Mouse (Mus musculus): ENCODE data around the gene Erf. TPM values are rescaled to one million over a fixed set of nuclear protein-coding genes. Genes with fewer than 3 reads are reported as not detected.

Erf gene
- total and polyA plus RNA-seq, 2 experiments from 2014 or later = 3.7 to 11.8 TPM

- no peak for DNase-seq
- H3K9ac ChIP-seq = no peak overlapping the region
- H3K4me3 ChIP-seq (ENCODE audit: low read depth, low read length) = no peak overlapping the region
- TF ChIP-seq CTCF (IDR thresholded peaks at IDR 0.05; ENCODE audit: low read depth) = no peak
- no peak for ATAC-seq
- H3K27me3 ChIP-seq (ENCODE audit: insufficient read depth, low read length) = no peaks in the 10 kb centered on the region
- H3K9me3 ChIP-seq (ENCODE audit: low read length) = no peaks in the 10 kb centered on the region
- H3K4me2 ChIP-seq (ENCODE audit: low read depth) = no peak overlapping the region
- H3K4me1 ChIP-seq (ENCODE audit: insufficient read depth) = peaks cover 8% of the 10 kb centered on the region; the same call in 1 of the 2 replicates
- 62% methylated on average over 7 of the region's 7 CpGs for WGBS
- H3K27ac ChIP-seq (ENCODE audit: low read depth, low read length) = no peak overlapping the region
- peaks cover 85% of the 10 kb centered on the region for H3K36me3 ChIP-seq (ENCODE audit: insufficient read depth)
Measured at GRCm38 (mm10) chr7:25292107-25292506, 41.5 kb upstream of the Erf start.

GRCm38 (mm10) chr7:25290911-25291310 is 40.4 kb upstream of the Erf start:
- no peak overlapping the region for H3K4me3 ChIP-seq (ENCODE audit: low read depth, low read length)
- no peak for DNase-seq
- peaks cover 97% of the 10 kb centered on the region for H3K36me3 ChIP-seq (ENCODE audit: insufficient read depth)
- peaks cover 4% of the 10 kb centered on the region; the same call in 1 of the 2 replicates for H3K4me1 ChIP-seq (ENCODE audit: insufficient read depth)
- no peak overlapping the region for H3K9ac ChIP-seq
- H3K27ac ChIP-seq (ENCODE audit: low read depth, low read length) = no peak overlapping the region
- H3K4me2 ChIP-seq (ENCODE audit: low read depth) = no peak overlapping the region
- no peaks in the 10 kb centered on the region for H3K9me3 ChIP-seq (ENCODE audit: low read length)
- no peak for TF ChIP-seq CTCF (IDR thresholded peaks at IDR 0.05; ENCODE audit: low read depth)
- H3K27me3 ChIP-seq (ENCODE audit: insufficient read depth, low read length) = no peaks in the 10 kb centered on the region
- no peak for ATAC-seq
- 65% methylated on average over 2 of the region's 2 CpGs for WGBS

GRCm38 (mm10) chr7:25290463-25290862 is 39.9 kb upstream of the Erf start:
- DNase-seq (no peak), ATAC-seq (no peak)
- no peak overlapping the region for H3K4me3 ChIP-seq (ENCODE audit: low read depth, low read length)
- no peak overlapping the region for H3K4me2 ChIP-seq (ENCODE audit: low read depth)
- no peaks in the 10 kb centered on the region for H3K27me3 ChIP-seq (ENCODE audit: insufficient read depth, low read length)
- H3K4me1 ChIP-seq (ENCODE audit: insufficient read depth) = no peaks in the 10 kb centered on the region
- no peak overlapping the region for H3K9ac ChIP-seq
- no peak for TF ChIP-seq CTCF (IDR thresholded peaks at IDR 0.05; ENCODE audit: low read depth)
- H3K27ac ChIP-seq (ENCODE audit: low read depth, low read length) = no peak overlapping the region
- H3K36me3 ChIP-seq (ENCODE audit: insufficient read depth) = peaks cover 100% of the 10 kb centered on the region
- 95% methylated on average over 1 of the region's 1 CpGs for whole genome bisulfite sequencing
- no peaks in the 10 kb centered on the region for H3K9me3 ChIP-seq (ENCODE audit: low read length)

- H3K9me3 ChIP-seq (ENCODE audit: low read length) = no peaks in the 10 kb centered on the region
- no peak for TF ChIP-seq CTCF (IDR thresholded peaks at IDR 0.05; ENCODE audit: low read depth)
- H3K27me3 ChIP-seq (ENCODE audit: insufficient read depth, low read length) = no peaks in the 10 kb centered on the region
- WGBS = 96% methylated on average over 3 of the region's 3 CpGs
- no peaks in the 10 kb centered on the region for H3K4me1 ChIP-seq (ENCODE audit: insufficient read depth)
- no peak for ATAC-seq
- no peak overlapping the region for H3K4me3 ChIP-seq (ENCODE audit: low read depth, low read length)
- DNase-seq = no peak
- no peak overlapping the region for H3K27ac ChIP-seq (ENCODE audit: low read depth, low read length)
- peaks cover 100% of the 10 kb centered on the region for H3K36me3 ChIP-seq (ENCODE audit: insufficient read depth)
- no peak overlapping the region for H3K9ac ChIP-seq
- H3K4me2 ChIP-seq (ENCODE audit: low read depth) = no peak overlapping the region
Measured at GRCm38 (mm10) chr7:25289925-25290324, 39.4 kb upstream of the Erf start.

- no peak for TF ChIP-seq CTCF (IDR thresholded peaks at IDR 0.05; ENCODE audit: low read depth)
Measured at GRCm38 (mm10) chr7:25288721-25289120, 38.2 kb upstream of the Erf start.

GRCm38 (mm10) chr7:25288011-25288410 is 37.5 kb upstream of the Erf start:
- 91% methylated on average over 12 of the region's 12 CpGs for WGBS
- ATAC-seq (no peak), DNase-seq (no peak)
- TF ChIP-seq CTCF (IDR thresholded peaks at IDR 0.05; ENCODE audit: low read depth) = no peak
- H3K27ac ChIP-seq (ENCODE audit: low read depth, low read length) = no peak overlapping the region
- no peak overlapping the region for H3K4me3 ChIP-seq (ENCODE audit: low read depth, low read length)
- H3K27me3 ChIP-seq (ENCODE audit: insufficient read depth, low read length) = no peaks in the 10 kb centered on the region
- no peak overlapping the region for H3K4me2 ChIP-seq (ENCODE audit: low read depth)
- no peaks in the 10 kb centered on the region for H3K9me3 ChIP-seq (ENCODE audit: low read length)
- H3K36me3 ChIP-seq (ENCODE audit: insufficient read depth) = peaks cover 84% of the 10 kb centered on the region
- peaks cover 15% of the 10 kb centered on the region for H3K4me1 ChIP-seq (ENCODE audit: insufficient read depth)
- H3K9ac ChIP-seq = no peak overlapping the region

More at GRCm38 (mm10) chr7:25288721-25289120, 38.2 kb upstream of the Erf start:
- Histone ChIP-seq H3K9ac (no peak overlapping the region), H3K4me2 (ENCODE audit: low read depth) (no peak overlapping the region), H3K9me3 (ENCODE audit: low read length) (no peaks in the 10 kb centered on the region), H3K27ac (ENCODE audit: low read depth, low read length) (no peak overlapping the region), H3K4me3 (ENCODE audit: low read depth, low read length) (no peak overlapping the region), H3K36me3 (ENCODE audit: insufficient read depth) (peaks cover 91% of the 10 kb centered on the region), H3K4me1 (ENCODE audit: insufficient read depth) (peaks cover 11% of the 10 kb centered on the region), H3K27me3 (ENCODE audit: insufficient read depth, low read length) (no peaks in the 10 kb centered on the region)
- WGBS = 90% methylated on average over 3 of the region's 3 CpGs
- ATAC-seq = no peak
- no peak for DNase-seq

- peak; percentile 41 for TF ChIP-seq CTCF (IDR thresholded peaks at IDR 0.05; ENCODE audit: low read depth)
- Histone ChIP-seq H3K27ac (ENCODE audit: low read depth, low read length) (no peak overlapping the region), H3K4me3 (ENCODE audit: low read depth, low read length) (no peak overlapping the region), H3K36me3 (ENCODE audit: insufficient read depth) (peaks cover 74% of the 10 kb centered on the region), H3K9ac (no peak overlapping the region), H3K27me3 (ENCODE audit: insufficient read depth, low read length) (no peaks in the 10 kb centered on the region), H3K9me3 (ENCODE audit: low read length) (no peaks in the 10 kb centered on the region), H3K4me1 (ENCODE audit: insufficient read depth) (peaks cover 15% of the 10 kb centered on the region), H3K4me2 (ENCODE audit: low read depth) (no peak overlapping the region)
- WGBS = 79% methylated on average over 8 of the region's 8 CpGs
- DNase-seq = no peak
- no peak for ATAC-seq
Measured at GRCm38 (mm10) chr7:25286989-25287388, 36.4 kb upstream of the Erf start.
